Mouse (Mus musculus) central nervous system, embryonic 14 days (tissue): ENCODE results near the gene Olfr57. TPM values are rescaled to one million over a fixed set of nuclear protein-coding genes. Genes with fewer than 3 reads are reported as not detected.

ENCODE experiments used
- polyA plus RNA-seq: library from polyadenylated mRNA; depleted of rRNA; stranded (reverse); fragments of >200 nt; gene quantifications from 2 replicates; pipeline ENCODE4 v1.2.3, GENCODE M21; 2012; rRNA removed

Olfr57 gene
- polyA plus RNA-seq: not detected in 2 replicates

DNA sequence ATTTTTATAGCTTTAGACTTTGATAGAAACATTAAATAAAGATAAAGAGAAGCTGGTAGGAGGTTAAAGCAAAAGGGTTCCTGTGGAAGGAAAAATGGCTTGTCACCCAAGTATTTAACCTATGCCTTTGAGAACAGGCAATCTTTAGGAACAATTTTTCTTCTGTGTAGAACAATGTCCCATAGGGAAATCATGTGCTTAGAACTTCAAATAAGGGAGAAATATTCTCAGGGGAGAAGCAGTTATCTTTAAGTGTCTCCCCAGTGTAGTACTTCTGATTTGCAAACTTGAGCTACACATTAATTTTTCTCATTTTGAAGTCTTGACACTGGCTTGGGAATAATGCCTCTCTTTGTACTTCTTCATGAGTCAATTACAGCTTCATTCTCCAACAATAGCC, at the start of gene Olfr57:
TSS of gene Olfr57 (plus strand) at position 301 of the 400 bp plus-strand sequence.

DNA sequence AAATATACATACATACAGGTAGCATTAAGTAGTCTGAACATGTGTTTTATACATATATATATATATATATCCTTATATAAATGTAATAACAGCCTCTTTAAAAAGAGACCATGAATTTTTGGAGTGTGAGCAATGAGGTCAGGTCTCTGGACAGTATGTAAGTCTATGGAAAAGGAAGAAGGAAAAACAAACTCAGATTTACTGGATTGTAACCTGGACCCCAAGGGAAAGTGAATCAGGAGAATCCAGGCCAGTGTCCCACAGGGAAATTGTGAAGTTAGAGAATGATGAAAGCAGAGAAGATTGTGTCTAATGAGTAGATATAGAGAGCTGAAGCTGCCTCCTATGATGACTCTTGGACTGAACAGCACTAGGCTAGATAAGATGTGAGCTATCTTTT, 47.8 kb upstream of the Olfr57 start, which contains the start of gene Olfr1352:
TSS of gene Olfr1352 (plus strand) at position 301 of the 400 bp plus-strand sequence.

DNA sequence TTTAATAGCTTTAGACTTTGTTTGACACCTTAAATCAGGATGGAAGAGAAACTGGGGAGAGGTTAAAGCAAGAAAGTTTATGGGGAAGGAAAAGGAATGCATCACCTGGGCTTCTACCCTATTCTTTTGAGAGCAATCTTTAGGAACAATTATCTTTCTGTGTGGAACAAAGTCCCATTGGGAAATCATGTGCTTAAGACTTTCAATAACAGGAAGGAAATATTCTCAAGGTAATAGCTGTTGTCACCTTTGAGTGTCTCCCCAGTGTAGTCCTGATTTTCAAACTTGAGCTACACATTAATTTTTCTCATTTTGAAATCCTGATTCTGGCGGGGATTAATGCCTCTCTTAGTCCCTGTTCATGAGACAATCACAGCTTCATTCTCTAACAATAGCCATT, 16.4 kb upstream of the Olfr57 start, which contains the start of gene Olfr1351:
TSS of gene Olfr1351 (plus strand) at position 301 of the 400 bp plus-strand sequence.

Other genes starting within 250 kb of the Olfr57 start
- 9.2 and 10.9 TPM in 2 replicates for gene Slc1a6, start 248.2 kb upstream of the Olfr57 start, polyA plus RNA-seq
- gene Olfr1356, start 176.6 kb upstream of the Olfr57 start, polyA plus RNA-seq: not detected in 2 replicates
- gene Olfr1355, start 153.2 kb upstream of the Olfr57 start, polyA plus RNA-seq: not detected in 2 replicates
- not detected in 2 replicates for gene Olfr1354, start 115.6 kb upstream of the Olfr57 start, polyA plus RNA-seq
- not detected in 2 replicates for gene Olfr8, start 78.1 kb upstream of the Olfr57 start, polyA plus RNA-seq
- not detected in 2 replicates for gene Olfr1353, start 65.4 kb upstream of the Olfr57 start, polyA plus RNA-seq
- not detected in 2 replicates for gene Olfr1352, start 47.7 kb upstream of the Olfr57 start, polyA plus RNA-seq
- not detected in 2 replicates for gene Olfr1351, start 16.3 kb upstream of the Olfr57 start, polyA plus RNA-seq
- gene 2610008E11Rik, start 68.9 kb downstream of the Olfr57 start, polyA plus RNA-seq: 27.2 and 29.5 TPM in 2 replicates
- gene Vmn2r80, start 120.0 kb downstream of the Olfr57 start, polyA plus RNA-seq: not detected in 2 replicates
- gene Vmn2r81, start 219.0 kb downstream of the Olfr57 start, polyA plus RNA-seq: not detected in 2 replicates